In genomic region chr13:23400771-23401682, GRCm38 (mm10) we compare ENCODE assay signal across 8 mouse cellular contexts. TPM values are rescaled to one million over a fixed set of nuclear protein-coding genes. Genes with fewer than 3 reads are reported as not detected.
A peak's percentile ranks its signal among the peaks of the same experiment; 100 is the strongest.
DNase-seq lines count a peak whose midpoint lies in the region; ATAC-seq and TF ChIP-seq lines count a peak whose summit lies in the region.

No protein-coding gene starts in this region.

- peak overlapping the region; percentile 54 for H3K4me2 ChIP-seq in embryonic facial prominence, embryonic 12.5 days (replicated peaks)
- peak overlapping the region; percentile 61; the same call in 1 of the 2 replicates for H3K4me2 ChIP-seq in limb, embryonic 12.5 days
- peak overlapping the region; percentile 56 for H3K4me2 ChIP-seq in neural tube, embryonic 15.5 days

- intact Hi-C loops in gastrocnemius, adult 2 months (cut with DNase I) = loop anchor here (1.0 to 10.0 kb wide), 2 partner anchors 11 to 106 kb away; no protein-coding TSS in a partner anchor

- no peaks in the 10 kb centered on the region for H3K4me1 ChIP-seq in embryonic facial prominence, embryonic 12.5 days
- H3K4me1 ChIP-seq in limb, embryonic 12.5 days (replicated peaks) = peaks cover 6% of the 10 kb centered on the region; the same call in 1 of the 2 replicates
- peaks cover 12% of the 10 kb centered on the region for H3K4me1 ChIP-seq in neural tube, embryonic 15.5 days

- no peaks in the 10 kb centered on the region for H3K9me3 ChIP-seq in embryonic facial prominence, embryonic 12.5 days
- H3K9me3 ChIP-seq in limb, embryonic 12.5 days = no peaks in the 10 kb centered on the region
- H3K9me3 ChIP-seq in neural tube, embryonic 15.5 days (replicated peaks) = no peaks in the 10 kb centered on the region

- WGBS in embryonic facial prominence, embryonic 12.5 days = 4% methylated on average over 24 of the region's 24 CpGs
- 7% methylated on average over 24 of the region's 24 CpGs for WGBS in limb, embryonic 12.5 days
- WGBS in neural tube, embryonic 15.5 days = 5% methylated on average over 24 of the region's 24 CpGs

- H3K4me3 ChIP-seq in gastrocnemius, adult 2 months = peak overlapping the region; percentile 63
- H3K4me3 ChIP-seq in embryonic facial prominence, embryonic 12.5 days = peak overlapping the region; percentile 36
- peak overlapping the region; percentile 36; the same call in 1 of the 2 replicates for H3K4me3 ChIP-seq in limb, embryonic 12.5 days (replicated peaks)
- peak overlapping the region; percentile 31 for H3K4me3 ChIP-seq in neural tube, embryonic 15.5 days (replicated peaks)

- no peak for DNase-seq in gastrocnemius, adult 2 months
- no peak for DNase-seq in gastrocnemius, postnatal 10 days
- DNase-seq in 416B (ENCODE audit: low read depth) = peak; percentile 74
- no peak for DNase-seq in kidney, postnatal 10 days
- no peak for DNase-seq in thymus, postnatal 14 days

- H3K36me3 ChIP-seq in embryonic facial prominence, embryonic 12.5 days = no peaks in the 10 kb centered on the region
- no peaks in the 10 kb centered on the region for H3K36me3 ChIP-seq in limb, embryonic 12.5 days
- H3K36me3 ChIP-seq in neural tube, embryonic 15.5 days = no peaks in the 10 kb centered on the region

- peaks cover 22% of the 10 kb centered on the region for H3K27me3 ChIP-seq in embryonic facial prominence, embryonic 12.5 days
- peaks cover 32% of the 10 kb centered on the region for H3K27me3 ChIP-seq in limb, embryonic 12.5 days
- H3K27me3 ChIP-seq in neural tube, embryonic 15.5 days (replicated peaks) = peaks cover 37% of the 10 kb centered on the region

- no peak for TF ChIP-seq CTCF in gastrocnemius, adult 2 months (IDR thresholded peaks at IDR 0.05)

- no peak for ATAC-seq in embryonic facial prominence, embryonic 12.5 days (ENCODE audit: insufficient number of reproducible peaks, insufficient read depth, low FRiP score, low TSS enrichment)
- ATAC-seq in limb, embryonic 12.5 days (ENCODE audit: insufficient number of reproducible peaks, insufficient read depth, low FRiP score, low TSS enrichment, low read depth) = no peak
- ATAC-seq in neural tube, embryonic 15.5 days (ENCODE audit: low FRiP score) = no peak

- H3K9ac ChIP-seq in embryonic facial prominence, embryonic 12.5 days = no peak overlapping the region
- H3K9ac ChIP-seq in limb, embryonic 12.5 days (replicated peaks) = no peak overlapping the region
- H3K9ac ChIP-seq in neural tube, embryonic 15.5 days (replicated peaks) = no peak overlapping the region

- no peak overlapping the region for H3K27ac ChIP-seq in gastrocnemius, adult 2 months
- H3K27ac ChIP-seq in embryonic facial prominence, embryonic 12.5 days = no peak overlapping the region
- H3K27ac ChIP-seq in limb, embryonic 12.5 days = no peak overlapping the region
- no peak overlapping the region for H3K27ac ChIP-seq in neural tube, embryonic 15.5 days (replicated peaks)

RNA-seq across cellular contexts. Expression of gene Abt1, which starts 22.6 kb away (rescaled TPM):
- total RNA-seq in gastrocnemius, adult 2 months (2021) = 1 to 10 TPM; 3.6 to 3.9 TPM
- 1 to 10 TPM; 4.8 to 5.3 TPM for total RNA-seq in gastrocnemius, postnatal 10 days (2021)
- 12.9 and 13.9 TPM in 2 replicates for polyA plus RNA-seq in embryonic facial prominence, embryonic 12.5 days (2016; fragmentation: Nextera tagmentation; extraction: Ambion mirVana)
- 14.4 and 15.2 TPM in 2 replicates for polyA plus RNA-seq in limb, embryonic 12.5 days (2016; fragmentation: Nextera tagmentation; extraction: Ambion mirVana)
- polyA plus RNA-seq in neural tube, embryonic 15.5 days (2015; fragmentation: Nextera tagmentation; extraction: Ambion mirVana) = 9.3 and 10.3 TPM in 2 replicates

RNA-seq across cellular contexts. Expression of gene Zfp322a, which starts 32.0 kb away (rescaled TPM):
- 10 to 100 TPM in 1 of 2 experiments, 1 to 10 TPM in 1; 8.9 to 12.7 TPM for total RNA-seq in gastrocnemius, adult 2 months (2021)
- 10 to 100 TPM; 13.2 to 20.8 TPM for total RNA-seq in gastrocnemius, postnatal 10 days (2021)
- polyA plus RNA-seq in embryonic facial prominence, embryonic 12.5 days (2016; fragmentation: Nextera tagmentation; extraction: Ambion mirVana) = 65.4 and 67.5 TPM in 2 replicates
- polyA plus RNA-seq in limb, embryonic 12.5 days (2016; fragmentation: Nextera tagmentation; extraction: Ambion mirVana) = 70.7 and 75.5 TPM in 2 replicates
- 46.2 and 49.0 TPM in 2 replicates for polyA plus RNA-seq in neural tube, embryonic 15.5 days (2015; fragmentation: Nextera tagmentation; extraction: Ambion mirVana)
